Mouse (Mus musculus) kidney, postnatal 0 days (tissue): Measurements from ENCODE around the gene Dlgap1. TPM values are rescaled to one million over a fixed set of nuclear protein-coding genes. Genes with fewer than 3 reads are reported as not detected.

Source experiments
- ATAC-seq: fragments of 200-750 bp; cut with Nextera tagmentation; replicated peaks from 2 replicates; pipeline ENCODE4 v1.8.0; 2017; ENCODE audit warnings: low read depth, moderate number of reproducible peaks, moderate TSS enrichment, moderate library complexity; ENCODE audit not compliant: low FRiP score
- DNase-seq: peaks from one replicate; pipeline ENCODE4 v3.0.0-alpha.2; 2016; ENCODE audit warnings: low spot score
- H3K27ac ChIP-seq: fragments of 300-500 bp; sonication (generic); 2 replicates; pipeline ENCODE4 v1.5.1; 2014; ENCODE audit warnings: mild to moderate bottlenecking
- H3K27me3 ChIP-seq: fragments of 300-500 bp; sonication (generic); 2 replicates; pipeline ENCODE4 v1.6.1; 2014; ENCODE audit warnings: low read length, mixed read lengths; ENCODE audit not compliant: insufficient read depth
- H3K36me3 ChIP-seq: fragments of 300-500 bp; sonication (generic); 2 replicates; pipeline ENCODE4 v1.6.1; 2014; ENCODE audit warnings: low read length, mixed read lengths; ENCODE audit not compliant: insufficient read depth
- H3K4me1 ChIP-seq: fragments of 300-500 bp; sonication (generic); replicated peaks from 2 replicates; pipeline ENCODE4 v1.6.1; 2014; ENCODE audit warnings: antibody characterized with exemption, low read length, mixed read lengths; ENCODE audit not compliant: insufficient read depth
- H3K4me2 ChIP-seq: fragments of 300-500 bp; sonication (generic); 2 replicates; pipeline ENCODE4 v1.6.1; 2014; ENCODE audit warnings: mild to moderate bottlenecking, low read length, moderate library complexity, mixed read lengths
- H3K4me3 ChIP-seq: fragments of 300-500 bp; sonication (generic); replicated peaks from 2 replicates; pipeline ENCODE4 v1.5.1; 2014; ENCODE audit warnings: low read depth, low read length
- H3K9ac ChIP-seq: fragments of 300-500 bp; sonication (generic); 2 replicates; pipeline ENCODE4 v1.6.1; 2014; ENCODE audit warnings: low read depth, low read length
- H3K9me3 ChIP-seq: fragments of 300-500 bp; sonication (generic); replicated peaks from 2 replicates; pipeline ENCODE4 v1.6.1; 2016; ENCODE audit warnings: low read length, inconsistent platforms, mixed read lengths
- CTCF ChIP-seq: IDR thresholded peaks from 2 replicates; pipeline ENCODE4 v1.5.1; 2016; ENCODE audit warnings: antibody characterized with exemption, low read depth, mild to moderate bottlenecking, moderate library complexity
- WGBS: fragments of 180-500 bp; shearing (Covaris S2); extraction: QIAGEN DNeasy Blood & Tissue Kit; methylation state at CpG from one replicate; pipeline ENCODE4 v1.1.7; 2014; 5-methylcytosine and 5-hydroxymethylcytosine counted together
- polyA plus RNA-seq: library from polyadenylated mRNA; unstranded; fragments of >200 nt; fragmentation: Nextera tagmentation; extraction: Ambion mirVana; gene quantifications from 2 replicates; pipeline ENCODE4 v1.2.1, GENCODE M21; 2015

The Dlgap1 gene
- polyA plus RNA-seq, 1 experiment from 2014 or later = 3.6 TPM

GRCm38 (mm10) chr17:70129151-70129550 is 160.3 kb downstream of the Dlgap1 start:
- Histone ChIP-seq H3K4me3 (no peak overlapping the region), H3K4me1 (no peaks in the 10 kb centered on the region), H3K4me2 (no peak overlapping the region), H3K27me3 (no peaks in the 10 kb centered on the region), H3K9me3 (no peaks in the 10 kb centered on the region), H3K36me3 (no peaks in the 10 kb centered on the region), H3K9ac (no peak overlapping the region), H3K27ac (no peak overlapping the region)
- no peak for DNase-seq
- ATAC-seq = no peak
- no peak for TF ChIP-seq CTCF
- 75% methylated on average over 2 of the region's 2 CpGs for WGBS

DNA sequence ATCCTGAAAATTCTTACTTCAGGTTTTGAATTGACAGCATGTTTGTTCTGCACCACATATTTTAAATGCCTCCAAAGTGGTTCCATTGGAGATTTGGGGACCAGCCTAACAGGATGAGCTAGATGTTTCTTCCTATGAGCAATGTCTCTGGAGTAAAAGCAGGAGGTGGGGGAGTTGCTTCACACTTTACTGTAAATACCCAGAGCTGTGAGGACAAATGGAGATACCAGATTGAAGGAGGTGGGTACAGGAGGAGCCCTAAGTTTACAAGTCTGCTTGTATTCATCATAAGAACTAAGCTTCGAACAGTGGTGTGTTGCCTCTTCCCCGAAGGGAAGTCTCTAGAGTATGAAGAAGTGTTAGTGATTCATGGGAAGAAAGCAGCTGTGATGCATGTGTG is 201.0 kb downstream of the Dlgap1 start:
- H3K4me3 ChIP-seq = no peak overlapping the region
- H3K36me3 ChIP-seq = no peaks in the 10 kb centered on the region
- DNase-seq (no peak), ATAC-seq (no peak)
- no peak overlapping the region for H3K9ac ChIP-seq
- H3K4me2 ChIP-seq = no peak overlapping the region
- H3K9me3 ChIP-seq = no peaks in the 10 kb centered on the region
- H3K27me3 ChIP-seq = no peaks in the 10 kb centered on the region
- WGBS = 82% methylated on average over 2 of the region's 2 CpGs
- no peak overlapping the region for H3K27ac ChIP-seq
- no peaks in the 10 kb centered on the region for H3K4me1 ChIP-seq
- TF ChIP-seq CTCF = no peak

- Histone ChIP-seq H3K27ac (no peak overlapping the region), H3K4me2 (no peak overlapping the region), H3K9me3 (no peaks in the 10 kb centered on the region), H3K4me1 (no peaks in the 10 kb centered on the region), H3K27me3 (no peaks in the 10 kb centered on the region), H3K4me3 (no peak overlapping the region), H3K9ac (no peak overlapping the region), H3K36me3 (no peaks in the 10 kb centered on the region)
- WGBS = 62% methylated on average over 9 of the region's 9 CpGs
- no peak for TF ChIP-seq CTCF
- no peak for DNase-seq
- ATAC-seq = no peak
Measured at GRCm38 (mm10) chr17:70172500-70173036, 203.7 kb downstream of the Dlgap1 start.

DNA sequence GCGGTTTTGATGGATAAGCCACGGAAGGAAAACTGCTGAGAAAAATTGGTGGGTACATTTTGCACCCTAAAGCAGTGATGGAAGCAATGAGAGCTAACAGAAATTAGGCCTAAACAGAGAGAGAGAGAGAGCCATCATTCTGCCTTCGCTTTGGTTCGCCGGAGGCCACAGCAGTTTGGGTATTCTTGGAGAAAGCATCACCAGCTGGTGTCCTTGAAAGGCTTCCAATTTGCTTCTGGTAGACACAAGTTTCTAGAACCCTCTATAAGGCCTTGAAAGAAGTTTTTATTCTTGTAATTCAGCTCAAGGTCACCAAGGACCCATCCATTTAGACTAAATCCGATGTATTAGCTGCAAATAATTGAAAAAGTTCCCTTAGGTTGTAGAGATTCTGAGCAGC is 205.0 kb downstream of the Dlgap1 start:
- TF ChIP-seq CTCF = no peak
- WGBS = 85% methylated on average over 6 of the region's 6 CpGs

GRCm38 (mm10) chr17:70191228-70191627 is 222.4 kb downstream of the Dlgap1 start:
- WGBS = 80% methylated on average over 6 of the region's 6 CpGs
- TF ChIP-seq CTCF = no peak

More for the DNA sequence above, 205.0 kb downstream of the Dlgap1 start:
- Histone ChIP-seq H3K9ac (no peak overlapping the region), H3K27ac (no peak overlapping the region), H3K4me2 (no peak overlapping the region), H3K9me3 (no peaks in the 10 kb centered on the region), H3K4me1 (no peaks in the 10 kb centered on the region), H3K27me3 (no peaks in the 10 kb centered on the region), H3K36me3 (no peaks in the 10 kb centered on the region), H3K4me3 (no peak overlapping the region)
- ATAC-seq (no peak), DNase-seq (no peak)

GRCm38 (mm10) chr17:70222891-70223290 is 254.0 kb downstream of the Dlgap1 start:
- Histone ChIP-seq H3K4me2 (no peak overlapping the region), H3K4me1 (no peaks in the 10 kb centered on the region), H3K9ac (no peak overlapping the region), H3K36me3 (no peaks in the 10 kb centered on the region), H3K9me3 (no peaks in the 10 kb centered on the region), H3K4me3 (no peak overlapping the region), H3K27me3 (no peaks in the 10 kb centered on the region), H3K27ac (no peak overlapping the region)
- DNase-seq (no peak), ATAC-seq (no peak)
- no peak for TF ChIP-seq CTCF
- WGBS = 49% methylated on average over 3 of the region's 3 CpGs

More at GRCm38 (mm10) chr17:70191228-70191627, 222.4 kb downstream of the Dlgap1 start:
- no peak overlapping the region for H3K4me2 ChIP-seq
- no peak overlapping the region for H3K27ac ChIP-seq
- no peak overlapping the region for H3K9ac ChIP-seq
- DNase-seq = no peak
- no peaks in the 10 kb centered on the region for H3K9me3 ChIP-seq
- H3K4me1 ChIP-seq = no peaks in the 10 kb centered on the region
- H3K36me3 ChIP-seq = no peaks in the 10 kb centered on the region
- H3K27me3 ChIP-seq = no peaks in the 10 kb centered on the region
- no peak overlapping the region for H3K4me3 ChIP-seq
- ATAC-seq = no peak

DNA sequence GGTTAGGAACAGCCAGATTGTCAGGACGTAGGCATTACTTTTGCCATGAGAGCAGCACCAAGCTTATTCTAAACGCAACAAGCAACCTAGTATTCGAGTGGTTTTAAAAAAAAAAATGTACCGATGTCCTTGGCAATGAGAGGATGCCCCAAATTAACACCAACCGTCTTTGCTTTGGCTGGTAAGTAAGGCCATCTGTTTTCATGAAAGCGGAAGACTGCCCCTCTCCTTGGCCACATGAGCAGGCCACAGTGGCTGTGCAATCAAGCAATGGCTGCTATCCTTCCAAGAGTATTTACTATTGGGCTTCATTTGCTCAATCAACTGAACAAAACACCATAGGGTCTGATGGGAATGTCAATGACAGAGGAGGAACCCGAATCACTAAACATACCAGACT is 278.5 kb downstream of the Dlgap1 start:
- Histone ChIP-seq H3K27ac (no peak overlapping the region), H3K9ac (no peak overlapping the region), H3K4me2 (no peak overlapping the region), H3K4me1 (no peaks in the 10 kb centered on the region), H3K4me3 (no peak overlapping the region), H3K27me3 (no peaks in the 10 kb centered on the region), H3K36me3 (no peaks in the 10 kb centered on the region), H3K9me3 (no peaks in the 10 kb centered on the region)
- WGBS = 79% methylated on average over 7 of the region's 7 CpGs
- no peak for DNase-seq
- no peak for ATAC-seq
- TF ChIP-seq CTCF = no peak
